Mouse (Mus musculus) brain, embryonic 14.5 days (tissue): ENCODE data around the gene Mybbp1a. TPM values are rescaled to one million over a fixed set of nuclear protein-coding genes. Genes with fewer than 3 reads are reported as not detected.
A peak's percentile ranks its signal among the peaks of the same experiment; 100 is the strongest.

Experiments
- DNase-seq: peaks from one replicate; pipeline ENCODE4 v3.0.0-alpha.2; 2011; ENCODE audit warnings: low read depth
- CTCF ChIP-seq: fragments of 200-500 bp; IDR thresholded peaks from 2 replicates; pipeline ENCODE4 v1.5.1; 2012; ENCODE audit warnings: inconsistent platforms, mild to moderate bottlenecking, moderate library complexity, borderline replicate concordance; ENCODE audit not compliant: insufficient read depth, insufficient read length; ENCODE audit errors: extremely low read depth
- POLR2A ChIP-seq: fragments of 200-500 bp; IDR thresholded peaks from 2 replicates; pipeline ENCODE4 v1.6.1; 2012; ENCODE audit warnings: mild to moderate bottlenecking, inconsistent platforms, borderline replicate concordance; ENCODE audit not compliant: poor library complexity, insufficient read depth, insufficient read length, severe bottlenecking; ENCODE audit errors: extremely low read depth
- polyA plus RNA-seq: library from polyadenylated mRNA; depleted of rRNA; stranded (reverse); fragments of >200 nt; gene quantifications from 2 replicates; pipeline ENCODE4 v1.2.3, GENCODE M21; 2012

Mybbp1a gene
- polyA plus RNA-seq, 1 experiment = 74.7 TPM

DNA sequence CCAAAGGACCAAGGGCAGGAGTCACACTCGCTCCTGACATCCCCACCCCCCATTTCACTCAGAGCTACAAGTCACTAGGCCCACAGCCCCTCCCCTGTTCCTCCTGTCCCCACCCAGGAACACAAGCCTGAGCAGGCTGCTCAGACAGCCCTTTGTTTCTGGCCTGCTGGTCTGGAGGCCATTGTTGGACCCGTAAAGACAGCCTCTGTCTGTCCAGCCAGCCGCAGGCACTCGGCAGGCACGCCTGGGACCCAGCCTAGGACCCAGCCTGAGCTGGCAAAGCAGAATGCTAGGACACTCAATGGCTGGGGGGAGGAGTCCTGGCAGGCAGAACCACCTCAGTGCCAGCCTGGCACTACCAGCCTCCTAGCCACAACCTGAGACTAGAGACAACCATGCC, 14.5 kb downstream of the Mybbp1a start:
- peak; percentile 54 for DNase-seq

DNA sequence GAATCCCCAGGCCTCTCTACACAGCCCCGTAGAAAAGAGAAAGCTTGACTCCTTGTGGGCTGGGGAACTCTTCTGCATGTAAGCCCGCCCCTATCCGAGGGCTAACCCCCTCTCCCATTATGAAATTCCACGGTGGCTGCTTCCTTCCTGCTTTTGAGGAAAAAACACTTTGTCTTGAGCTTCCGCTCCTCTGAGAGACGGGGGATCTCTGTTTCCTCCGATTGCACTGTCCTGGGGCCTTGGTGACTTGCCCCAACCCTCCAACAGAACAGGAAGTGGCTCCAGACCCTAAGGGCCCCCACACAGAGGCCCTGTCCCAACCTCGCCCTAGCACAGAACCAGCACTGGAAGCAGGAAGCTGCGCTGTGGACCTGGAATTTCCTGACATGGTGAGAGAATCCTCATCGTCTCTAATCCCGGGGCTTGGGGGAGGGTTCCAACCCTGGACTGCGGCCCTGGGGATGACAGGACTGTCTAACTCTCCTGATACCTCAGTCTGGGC, 16.9 kb downstream of the Mybbp1a start:
- TF ChIP-seq POLR2A = no peak
- TF ChIP-seq CTCF = no peak
- no peak for DNase-seq

More for the DNA sequence above, 14.5 kb downstream of the Mybbp1a start:
- TF ChIP-seq CTCF (no peak), POLR2A (no peak)

DNA sequence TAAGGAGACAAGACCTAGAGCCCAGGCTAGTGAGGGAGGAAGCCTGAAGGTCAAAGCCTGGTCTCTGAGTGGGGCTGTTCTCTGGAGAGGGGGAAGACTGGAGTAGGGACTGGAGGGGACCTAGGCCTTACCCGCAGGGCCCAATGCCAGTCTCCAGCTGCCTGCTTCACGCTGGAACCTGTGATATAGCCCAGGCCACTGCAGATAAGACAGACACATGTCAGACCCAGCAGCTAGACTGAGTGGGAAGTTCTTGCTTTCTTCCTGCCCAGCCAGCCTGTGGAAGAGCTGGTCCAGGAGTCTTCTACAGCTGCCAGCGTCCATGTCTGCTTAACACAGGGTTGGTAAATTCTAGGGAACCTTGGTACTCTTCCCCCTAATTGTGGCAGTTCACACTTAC, 17.3 kb downstream of the Mybbp1a start:
- TF ChIP-seq CTCF = no peak
- no peak for TF ChIP-seq POLR2A
- no peak for DNase-seq

DNA sequence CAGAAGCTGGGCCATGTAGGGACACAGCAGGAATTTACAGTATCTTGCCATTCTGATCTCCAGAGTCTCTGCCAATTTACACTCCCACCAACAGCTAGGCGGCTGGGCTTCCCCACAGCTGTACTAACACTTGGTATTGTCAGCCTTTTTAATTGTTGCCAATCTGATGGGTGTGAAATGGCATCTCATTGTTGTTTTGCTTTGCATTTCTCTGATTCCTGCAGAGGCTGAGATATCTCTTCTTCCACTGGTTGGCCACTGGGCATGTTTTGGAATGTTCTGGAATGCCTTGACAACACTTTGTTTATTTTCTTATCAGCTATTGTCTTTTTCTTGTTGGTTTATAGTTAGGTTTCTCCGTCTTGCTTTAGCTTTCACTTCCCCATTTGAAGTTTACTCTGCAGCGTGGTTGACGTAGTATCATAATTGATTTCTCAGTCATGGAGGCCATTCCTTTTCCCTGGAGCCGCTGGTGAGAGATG, 20.4 kb downstream of the Mybbp1a start:
- DNase-seq = no peak
- TF ChIP-seq CTCF (no peak), POLR2A (no peak)

DNA sequence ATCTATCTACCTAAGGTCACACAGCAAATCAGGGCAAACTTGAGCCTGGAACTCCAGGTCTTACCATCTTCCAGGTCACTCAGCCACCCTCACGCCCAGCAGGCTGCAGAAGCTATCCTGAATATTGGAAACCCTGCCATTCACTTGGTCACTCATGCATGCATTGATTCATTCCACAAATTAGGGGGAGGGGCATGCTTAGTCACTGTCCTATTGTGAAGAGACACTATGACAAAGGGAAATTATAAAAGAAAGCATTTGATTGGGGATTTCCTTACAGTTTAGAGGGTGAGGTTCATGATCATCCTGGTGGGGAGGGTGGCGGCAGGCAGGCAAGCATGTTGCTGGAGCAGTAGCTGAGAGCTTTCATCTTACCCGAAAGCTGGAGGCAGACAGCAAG, 23.7 kb downstream of the Mybbp1a start:
- DNase-seq = no peak
- TF ChIP-seq POLR2A (no peak), CTCF (no peak)

DNA sequence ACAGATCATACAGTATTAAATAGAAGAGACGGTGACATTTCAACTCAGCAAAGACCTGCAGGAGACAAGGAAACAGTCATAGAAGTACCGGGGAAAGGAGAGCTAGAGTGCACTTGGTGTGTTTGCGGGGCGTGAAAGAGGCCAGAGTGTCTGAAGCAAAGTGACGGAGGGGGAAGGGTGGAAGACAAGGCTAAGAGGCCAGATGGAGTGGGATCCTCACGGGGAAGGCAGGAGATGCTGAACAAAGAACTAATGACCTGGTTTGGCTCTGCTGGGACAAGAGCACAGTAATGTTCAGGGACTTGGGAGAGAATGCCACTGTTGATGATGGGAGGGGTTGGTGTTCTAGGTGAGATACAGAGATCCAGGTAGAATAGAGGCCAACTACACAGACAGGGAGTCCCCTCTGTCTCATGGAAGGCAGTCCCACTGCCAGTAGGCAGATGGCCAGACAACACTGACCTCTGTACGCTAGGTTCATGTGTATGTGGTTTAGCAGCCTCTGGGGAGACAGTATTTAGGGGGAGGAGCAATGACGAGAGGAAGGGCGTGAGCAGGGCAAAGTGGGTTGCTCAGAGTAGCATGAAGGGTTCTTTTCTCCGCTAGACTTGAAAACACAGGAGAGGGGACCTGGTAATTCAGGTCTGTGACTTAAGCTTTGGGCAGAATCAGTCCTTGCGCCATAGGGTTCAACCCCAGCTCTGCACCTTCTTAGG, 25.0 kb downstream of the Mybbp1a start:
- TF ChIP-seq POLR2A (no peak), CTCF (no peak)
- DNase-seq = no peak

DNA sequence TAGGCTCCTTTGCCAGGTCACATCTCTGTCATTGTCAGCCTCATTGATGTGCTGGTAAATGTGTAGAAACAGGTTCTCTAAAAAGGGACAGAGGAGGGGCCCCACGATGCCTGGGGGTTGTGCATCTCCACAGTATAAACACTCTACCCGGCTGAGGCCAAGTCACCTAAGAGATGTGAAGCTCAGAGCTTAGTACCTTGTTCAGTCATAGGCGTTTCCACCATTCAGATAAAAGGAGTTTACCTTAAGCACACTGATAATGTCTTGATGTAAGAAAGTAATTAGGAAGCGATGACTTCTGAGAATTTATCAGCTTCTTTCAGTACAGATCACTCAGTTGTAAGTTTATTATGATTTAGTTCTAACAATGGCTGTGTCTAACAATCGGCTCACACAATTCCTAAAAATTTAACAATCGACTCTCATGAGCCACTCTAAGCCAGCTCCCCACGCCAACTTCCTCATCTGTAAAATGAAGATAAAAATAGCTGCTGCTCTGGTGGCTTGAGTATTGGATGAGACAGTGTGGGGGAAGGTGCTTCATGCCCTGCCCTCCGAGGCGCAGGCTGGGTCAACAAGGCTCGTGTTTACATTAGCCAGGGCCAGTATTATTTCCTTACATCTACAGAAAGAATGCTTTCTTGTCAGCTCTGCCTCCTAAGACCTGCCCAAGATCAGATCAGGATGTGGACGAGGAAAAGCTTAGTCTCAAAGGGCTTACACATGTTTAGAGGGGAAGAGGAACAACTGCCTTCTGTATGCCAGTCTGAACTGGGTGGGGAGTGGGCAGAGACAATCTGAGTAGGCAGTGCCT, 25.7 kb downstream of the Mybbp1a start:
- no peak for TF ChIP-seq POLR2A
- TF ChIP-seq CTCF = no peak
- DNase-seq = peak; percentile 20

DNA sequence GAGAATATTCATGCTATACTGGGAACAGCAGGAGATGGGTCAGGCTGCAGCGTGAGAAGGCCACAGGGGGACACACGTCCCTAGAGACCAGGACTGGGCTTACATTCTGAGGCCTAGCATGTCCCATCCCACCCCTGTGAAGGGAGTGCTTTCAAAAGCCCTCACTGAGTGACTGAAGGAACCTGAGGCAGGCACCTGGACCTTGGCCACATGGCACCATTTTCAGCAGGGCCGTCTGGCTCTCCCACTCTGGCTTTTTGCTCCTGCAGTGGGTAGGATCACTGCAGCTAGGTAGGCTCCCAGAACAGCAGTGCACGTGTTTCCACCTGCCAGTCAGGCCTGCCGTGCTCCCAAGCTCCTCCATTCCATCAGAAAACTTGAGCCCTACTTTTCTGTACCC, 27.4 kb downstream of the Mybbp1a start:
- DNase-seq = no peak
- TF ChIP-seq CTCF = no peak

DNA sequence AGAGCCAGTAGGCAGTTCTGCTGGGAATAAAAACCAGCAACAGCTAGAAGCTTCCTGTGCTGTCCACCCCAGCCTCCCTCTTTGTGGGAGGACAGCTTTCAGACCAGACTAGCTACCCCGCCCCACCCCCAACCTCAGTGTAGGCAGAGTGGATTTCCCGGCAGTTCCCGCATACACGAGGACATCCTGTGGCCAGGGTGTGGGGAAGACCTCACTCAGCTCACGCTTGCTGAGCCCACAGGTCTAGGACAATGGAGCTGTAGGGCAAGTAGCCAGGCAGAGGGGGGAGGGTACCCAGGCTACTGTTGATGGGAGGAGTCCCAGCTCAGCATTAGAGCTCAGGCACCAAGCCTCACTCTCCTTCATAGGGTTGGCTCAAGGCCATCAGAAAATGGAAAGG, 28.1 kb downstream of the Mybbp1a start:
- TF ChIP-seq POLR2A (no peak), CTCF (no peak)
- DNase-seq = peak; percentile 77

DNA sequence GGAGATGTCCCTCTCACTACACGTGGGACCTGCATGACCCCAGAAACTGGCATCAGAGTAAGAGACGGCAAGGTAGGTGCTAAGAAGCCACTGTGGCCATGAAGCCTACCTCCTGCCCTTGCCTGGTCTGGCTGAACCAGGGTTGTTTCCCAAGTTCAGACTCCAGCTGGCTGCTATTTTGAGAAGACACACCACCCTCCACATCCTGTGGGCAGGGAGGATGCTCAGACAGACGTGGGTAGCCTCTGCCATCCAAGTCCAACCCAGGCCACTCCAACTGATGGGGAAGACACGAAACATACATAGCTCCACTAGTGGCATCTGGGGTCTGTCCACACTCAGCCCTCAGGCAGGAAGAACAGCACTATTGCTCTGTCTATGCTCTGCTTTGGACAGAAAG, 28.8 kb downstream of the Mybbp1a start:
- TF ChIP-seq POLR2A = no peak
- no peak for TF ChIP-seq CTCF
- DNase-seq = no peak

DNA sequence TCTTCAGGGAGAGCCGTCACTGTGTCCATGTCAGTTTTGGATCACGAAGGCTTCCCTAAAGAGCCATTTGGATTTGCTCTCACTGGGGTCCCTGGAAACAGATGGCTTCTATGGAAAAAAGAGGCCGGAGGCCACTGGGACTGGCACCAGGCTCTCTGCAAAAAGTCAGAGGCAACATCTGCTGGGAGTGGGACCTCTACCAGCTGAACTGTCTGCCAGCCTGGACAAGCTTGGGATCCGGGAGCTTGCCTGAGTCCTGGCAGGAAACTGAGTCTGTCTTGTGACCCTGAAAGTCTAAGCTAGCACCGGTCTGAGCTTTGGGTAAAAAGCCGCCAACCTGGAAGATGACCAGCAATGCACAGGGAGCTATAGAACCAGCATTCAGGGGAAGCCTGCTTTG, 30.2 kb downstream of the Mybbp1a start:
- TF ChIP-seq POLR2A (no peak), CTCF (no peak)
- DNase-seq = no peak

DNA sequence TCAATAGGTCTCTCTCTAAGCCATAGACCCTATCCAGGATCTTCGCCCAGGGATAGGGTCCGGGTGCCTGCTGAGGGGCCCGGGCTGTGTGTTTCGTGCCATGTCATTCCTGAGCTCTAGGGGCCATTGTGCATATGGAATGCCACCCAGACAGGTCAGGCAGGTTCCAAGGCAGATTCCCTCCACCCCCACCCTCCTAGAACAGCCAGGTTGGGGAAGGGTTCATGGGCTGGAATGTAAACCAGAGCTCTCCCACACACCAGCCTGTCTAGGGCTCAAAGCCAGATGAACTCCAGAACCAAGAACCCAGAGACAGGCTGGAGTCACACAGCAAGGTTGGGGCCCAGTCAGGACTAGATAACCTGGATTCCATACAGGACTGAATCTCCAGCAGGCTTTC, 32.4 kb downstream of the Mybbp1a start:
- DNase-seq = no peak
- no peak for TF ChIP-seq CTCF

DNA sequence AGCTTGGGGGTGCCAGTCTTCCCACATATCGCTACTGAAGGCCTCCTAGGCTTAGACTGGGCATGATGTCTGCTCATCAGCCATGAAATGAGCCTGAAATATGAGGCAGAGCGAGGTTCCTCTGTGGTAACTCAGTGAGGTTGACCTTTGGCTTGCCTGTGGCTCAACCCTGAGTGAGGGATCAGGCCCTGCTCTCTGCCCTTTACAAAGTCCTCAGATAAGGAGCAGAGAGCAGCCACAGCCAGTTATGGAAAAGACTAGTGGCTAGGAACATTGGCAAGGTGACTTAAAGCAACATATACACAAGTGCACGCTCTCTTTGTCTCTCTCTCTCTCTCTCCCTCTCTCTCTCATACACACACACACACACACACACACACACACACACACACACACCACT, 33.8 kb downstream of the Mybbp1a start:
- no peak for DNase-seq
- TF ChIP-seq CTCF (no peak), POLR2A (no peak)
